Mouse (Mus musculus) cerebellum, adult 9-11 months (tissue): ENCODE data around the gene Lrr1.

Experiments
- DNase-seq: peaks from one replicate; pipeline ENCODE4 v3.0.0; 2022

The Lrr1 gene

GRCm38 (mm10) chr12:69204052-69204833 lies 35.6 kb downstream of the Lrr1 start, which contains the start of gene Gm49384:
Gene Gm49384, minus strand, starts transcription at chr12:69204267.
- no peak for DNase-seq

GRCm38 (mm10) chr12:69207396-69207795 lies 38.8 kb downstream of the Lrr1 start:
- no peak for DNase-seq

- no peak for DNase-seq
These were observed 39.3 kb downstream of the Lrr1 start for GRCm38 (mm10) chr12:69207926-69208325.

- DNase-seq: no peak
These were observed 39.9 kb downstream of the Lrr1 start for GRCm38 (mm10) chr12:69208520-69208919.

GRCm38 (mm10) chr12:69210056-69210979 lies 41.7 kb downstream of the Lrr1 start:
- DNase-seq: no peak

- DNase-seq: no peak
These were observed 42.4 kb downstream of the Lrr1 start for GRCm38 (mm10) chr12:69211057-69211456.

GRCm38 (mm10) chr12:69213186-69213777 lies 44.7 kb downstream of the Lrr1 start:
- no peak for DNase-seq

GRCm38 (mm10) chr12:69214393-69214792 lies 45.8 kb downstream of the Lrr1 start:
- no peak for DNase-seq

- no peak for DNase-seq
These were observed 46.6 kb downstream of the Lrr1 start for GRCm38 (mm10) chr12:69215000-69215785.

- DNase-seq: no peak
These were observed 48.0 kb downstream of the Lrr1 start for GRCm38 (mm10) chr12:69216587-69216986.

GRCm38 (mm10) chr12:69220613-69221277 lies 52.1 kb downstream of the Lrr1 start:
- DNase-seq: no peak

GRCm38 (mm10) chr12:69227776-69228466 lies 59.3 kb downstream of the Lrr1 start, which contains the start of gene Pole2:
Gene Pole2, minus strand, starts transcription at chr12:69228195.
- DNase-seq: peak; percentile 79
